Mouse (Mus musculus) erythroblast, embryonic 14.5 days (primary cell): ENCODE results near the gene Fdx1.

ENCODE experiments used
- GATA1 ChIP-seq: IDR thresholded peaks from 2 replicates; pipeline ENCODE4 v1.6.1; 2012; ENCODE audit warnings: low read length, inconsistent platforms, mixed read lengths
- TAL1 ChIP-seq: IDR thresholded peaks from 3 replicates; pipeline ENCODE4 v1.6.1; 2012; ENCODE audit warnings: low read length, inconsistent platforms, mixed read lengths

DNA sequence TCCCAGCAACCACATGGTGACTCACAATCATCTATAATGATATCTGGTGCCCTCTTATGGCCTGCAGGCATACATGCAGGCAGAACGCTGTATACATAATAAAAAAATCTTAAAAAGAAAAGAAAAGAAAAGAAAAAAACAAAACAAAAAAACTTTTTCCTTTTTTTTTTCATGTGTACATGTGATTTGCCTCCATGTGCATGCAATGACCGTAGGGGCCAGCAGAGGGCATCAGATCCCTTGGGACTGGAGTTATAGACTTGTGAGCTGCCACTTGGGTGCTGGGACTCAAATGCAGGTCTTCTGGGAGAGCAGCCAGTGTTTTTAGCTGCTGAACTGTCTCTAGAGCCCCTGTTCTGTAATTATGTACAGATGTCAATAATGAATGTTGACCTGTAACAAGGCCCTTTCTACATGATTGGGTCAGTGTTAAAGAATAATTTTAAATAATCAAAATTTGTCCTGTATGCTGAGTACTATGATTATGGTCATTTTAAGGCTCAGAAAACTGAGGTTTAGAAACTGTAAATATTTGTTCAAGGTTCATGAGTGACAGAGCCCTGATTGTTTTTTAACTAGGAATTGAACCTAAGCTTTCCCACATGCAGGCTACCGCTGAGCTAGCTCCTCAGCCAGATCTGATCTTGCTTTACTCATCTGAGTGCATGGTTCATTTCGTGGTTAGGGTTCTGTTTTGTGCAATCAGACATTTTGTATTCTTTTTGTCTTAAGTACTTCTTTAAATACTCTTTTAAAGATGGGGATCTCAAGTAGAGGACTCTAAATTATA lies 30.3 kb upstream of the Fdx1 start:
- TF ChIP-seq GATA1, result no peak
- no peak for TF ChIP-seq TAL1
